Mouse (Mus musculus): ENCODE measurements around the gene Ivl. TPM values are rescaled to one million over a fixed set of nuclear protein-coding genes. Genes with fewer than 3 reads are reported as not detected.

The Ivl gene
- polyA plus RNA-seq (2015; fragmentation: Nextera tagmentation; extraction: Ambion mirVana): 0.64 and 1.4 TPM in 2 replicates

DNA sequence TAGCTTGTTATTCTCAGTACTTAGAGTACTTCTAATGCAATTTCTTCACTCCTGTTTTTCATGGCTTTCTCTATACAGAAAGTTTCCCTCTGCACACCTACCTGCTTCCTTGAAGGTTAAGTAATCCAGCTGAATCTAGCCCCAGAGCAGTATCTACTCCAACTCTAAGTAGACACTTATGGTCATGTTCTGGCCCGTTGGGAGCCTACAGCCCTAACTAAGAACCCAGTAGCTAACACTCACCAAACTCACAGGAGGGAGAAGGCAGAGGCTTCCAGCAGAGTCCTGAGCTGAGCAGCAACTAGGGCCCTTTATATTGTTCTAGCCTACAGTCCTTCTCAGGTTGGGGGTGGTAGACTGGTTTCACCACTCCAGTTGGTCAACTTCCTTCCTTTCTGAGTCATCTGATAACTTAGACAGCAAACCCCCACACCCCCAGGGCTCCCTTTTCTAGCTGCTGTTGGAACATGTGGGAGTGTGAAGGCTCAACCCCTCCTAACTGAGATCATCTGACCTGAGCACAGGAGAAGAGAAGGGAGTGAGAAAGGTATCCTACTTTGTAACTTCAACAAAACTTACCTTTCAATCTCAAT, at the start of gene Ivl:
Gene Ivl, minus strand, starts transcription at position 287 of the 593 bp plus-strand sequence.
- H3K4me1 ChIP-seq (ENCODE audit: insufficient read depth, low read length): peaks cover 14% of the 10 kb centered on the region
- no peak for ATAC-seq (ENCODE audit: low FRiP score, low TSS enrichment)
- H3K4me2 ChIP-seq (replicated peaks; ENCODE audit: low read depth, low read length): no peak within 1 kb of the TSS
- H3K9me3 ChIP-seq (ENCODE audit: low read length): no peaks in the 10 kb centered on the region
- H3K36me3 ChIP-seq (ENCODE audit: insufficient read depth, low read length): no peaks in the 10 kb centered on the region
- WGBS: 80% methylated on average over 1 of the region's 1 CpGs
- no peaks in the 10 kb centered on the region for H3K27me3 ChIP-seq (ENCODE audit: insufficient read depth, low read length)
- H3K27ac ChIP-seq (ENCODE audit: low read length): no peak within 1 kb of the TSS; the same call in 1 of the 2 replicates
- no peak within 1 kb of the TSS for H3K9ac ChIP-seq (replicated peaks; ENCODE audit: low read length)
- H3K4me3 ChIP-seq (ENCODE audit: low read length): no peak within 1 kb of the TSS

DNA sequence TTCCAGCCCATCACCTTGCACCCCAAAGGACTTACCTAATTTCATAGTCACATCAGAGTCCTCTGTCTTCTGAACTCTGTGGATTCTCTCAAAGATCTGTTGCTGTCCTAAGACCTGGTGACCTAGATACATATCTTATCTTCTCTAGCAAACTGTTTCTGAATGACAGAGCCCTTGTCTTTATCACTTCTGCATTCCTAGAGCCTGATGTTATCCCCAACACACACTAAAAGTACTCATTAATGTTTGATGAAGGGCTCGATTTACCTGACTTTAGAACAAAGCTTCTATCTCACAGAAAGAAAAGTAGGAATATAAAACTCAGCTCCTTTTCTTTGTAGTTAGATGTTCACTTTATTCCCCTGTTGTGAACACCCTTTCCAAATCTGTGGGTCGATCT, 48.0 kb upstream of the Ivl start, which contains the start of gene Lce6a:
Gene Lce6a, minus strand, starts transcription at position 101 of the 400 bp plus-strand sequence.
- Histone ChIP-seq H3K4me3 (ENCODE audit: low read length) (no peak within 1 kb of the TSS), H3K9me3 (ENCODE audit: low read length) (no peaks in the 10 kb centered on the region), H3K4me2 (replicated peaks; ENCODE audit: low read depth, low read length) (no peak within 1 kb of the TSS), H3K27me3 (ENCODE audit: insufficient read depth, low read length) (no peaks in the 10 kb centered on the region), H3K36me3 (ENCODE audit: insufficient read depth, low read length) (no peaks in the 10 kb centered on the region), H3K9ac (replicated peaks; ENCODE audit: low read length) (no peak within 1 kb of the TSS), H3K27ac (ENCODE audit: low read length) (no peak within 1 kb of the TSS), H3K4me1 (ENCODE audit: insufficient read depth, low read length) (no peaks in the 10 kb centered on the region)
- ATAC-seq (ENCODE audit: low FRiP score, low TSS enrichment): no peak
- WGBS: 77% methylated on average over 2 of the region's 2 CpGs

- Histone ChIP-seq H3K9ac (replicated peaks; ENCODE audit: low read length) (no peak overlapping the region), H3K4me2 (replicated peaks; ENCODE audit: low read depth, low read length) (no peak overlapping the region), H3K27me3 (ENCODE audit: insufficient read depth, low read length) (no peaks in the 10 kb centered on the region), H3K4me3 (ENCODE audit: low read length) (no peak overlapping the region), H3K4me1 (ENCODE audit: insufficient read depth, low read length) (no peaks in the 10 kb centered on the region), H3K27ac (ENCODE audit: low read length) (no peak overlapping the region), H3K36me3 (ENCODE audit: insufficient read depth, low read length) (no peaks in the 10 kb centered on the region), H3K9me3 (ENCODE audit: low read length) (peaks cover under 1% of the 10 kb centered on the region; the same call in 1 of the 2 replicates)
- no peak for ATAC-seq (ENCODE audit: low FRiP score, low TSS enrichment)
- 61% methylated on average over 1 of the region's 1 CpGs for WGBS
Measured at GRCm38 (mm10) chr3:92609804-92610203, 36.3 kb upstream of the Ivl start.

DNA sequence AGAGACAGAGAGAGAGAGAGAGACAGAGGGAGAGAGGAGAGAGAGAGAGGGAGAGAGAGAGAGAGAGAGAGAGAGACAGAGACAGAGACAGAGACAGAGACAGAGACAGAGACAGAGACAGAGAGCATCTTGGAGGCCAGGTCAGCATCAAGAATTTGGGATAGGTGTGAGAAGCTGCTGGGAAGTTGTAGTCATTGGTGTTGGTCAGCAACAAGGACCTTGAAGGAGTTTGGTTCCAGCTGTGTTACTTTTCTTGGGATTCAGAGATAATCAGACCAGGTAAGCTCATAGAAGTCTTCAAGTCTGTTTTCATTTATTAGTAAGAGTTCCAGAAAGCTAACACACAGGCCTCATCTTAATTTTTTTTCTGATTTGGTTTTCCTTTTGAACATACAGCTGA, 33.9 kb upstream of the Ivl start, which contains the start of gene 2210017I01Rik:
Gene 2210017I01Rik, minus strand, starts transcription at position 101 of the 400 bp plus-strand sequence.
- Histone ChIP-seq H3K4me2 (replicated peaks; ENCODE audit: low read depth, low read length) (no peak within 1 kb of the TSS), H3K27ac (ENCODE audit: low read length) (no peak within 1 kb of the TSS), H3K9me3 (ENCODE audit: low read length) (peaks cover 6% of the 10 kb centered on the region; the same call in 1 of the 2 replicates), H3K4me1 (ENCODE audit: insufficient read depth, low read length) (no peaks in the 10 kb centered on the region), H3K36me3 (ENCODE audit: insufficient read depth, low read length) (no peaks in the 10 kb centered on the region), H3K4me3 (ENCODE audit: low read length) (no peak within 1 kb of the TSS), H3K27me3 (ENCODE audit: insufficient read depth, low read length) (no peaks in the 10 kb centered on the region), H3K9ac (replicated peaks; ENCODE audit: low read length) (no peak within 1 kb of the TSS)
- ATAC-seq (ENCODE audit: low FRiP score, low TSS enrichment): no peak

GRCm38 (mm10) chr3:92602169-92602568, 28.6 kb upstream of the Ivl start:
- H3K27ac ChIP-seq (ENCODE audit: low read length): no peak overlapping the region
- peaks cover 8% of the 10 kb centered on the region; the same call in 1 of the 2 replicates for H3K9me3 ChIP-seq (ENCODE audit: low read length)
- no peak overlapping the region for H3K4me2 ChIP-seq (replicated peaks; ENCODE audit: low read depth, low read length)
- no peak for ATAC-seq (ENCODE audit: low FRiP score, low TSS enrichment)
- no peaks in the 10 kb centered on the region for H3K36me3 ChIP-seq (ENCODE audit: insufficient read depth, low read length)
- no peak overlapping the region for H3K9ac ChIP-seq (replicated peaks; ENCODE audit: low read length)
- H3K4me1 ChIP-seq (ENCODE audit: insufficient read depth, low read length): no peaks in the 10 kb centered on the region
- 54% methylated on average over 1 of the region's 1 CpGs for WGBS
- no peaks in the 10 kb centered on the region for H3K27me3 ChIP-seq (ENCODE audit: insufficient read depth, low read length)
- H3K4me3 ChIP-seq (ENCODE audit: low read length): no peak overlapping the region

GRCm38 (mm10) chr3:92600456-92600855, 26.9 kb upstream of the Ivl start:
- H3K27ac ChIP-seq (ENCODE audit: low read length): no peak overlapping the region
- no peaks in the 10 kb centered on the region for H3K27me3 ChIP-seq (ENCODE audit: insufficient read depth, low read length)
- ATAC-seq (ENCODE audit: low FRiP score, low TSS enrichment): no peak
- H3K9ac ChIP-seq (replicated peaks; ENCODE audit: low read length): no peak overlapping the region
- no peak overlapping the region for H3K4me2 ChIP-seq (replicated peaks; ENCODE audit: low read depth, low read length)
- peaks cover 8% of the 10 kb centered on the region; the same call in 1 of the 2 replicates for H3K9me3 ChIP-seq (ENCODE audit: low read length)
- no peak overlapping the region for H3K4me3 ChIP-seq (ENCODE audit: low read length)
- no peaks in the 10 kb centered on the region for H3K4me1 ChIP-seq (ENCODE audit: insufficient read depth, low read length)
- H3K36me3 ChIP-seq (ENCODE audit: insufficient read depth, low read length): no peaks in the 10 kb centered on the region
- 17% methylated on average over 1 of the region's 1 CpGs for WGBS

- no peak overlapping the region for H3K27ac ChIP-seq (ENCODE audit: low read length)
- no peak overlapping the region for H3K4me3 ChIP-seq (ENCODE audit: low read length)
- no peak overlapping the region for H3K9ac ChIP-seq (replicated peaks; ENCODE audit: low read length)
- no peak overlapping the region for H3K4me2 ChIP-seq (replicated peaks; ENCODE audit: low read depth, low read length)
- no peaks in the 10 kb centered on the region for H3K4me1 ChIP-seq (ENCODE audit: insufficient read depth, low read length)
- no peak for ATAC-seq (ENCODE audit: low FRiP score, low TSS enrichment)
- no peaks in the 10 kb centered on the region for H3K27me3 ChIP-seq (ENCODE audit: insufficient read depth, low read length)
- peaks cover 8% of the 10 kb centered on the region; the same call in 1 of the 2 replicates for H3K9me3 ChIP-seq (ENCODE audit: low read length)
- no peaks in the 10 kb centered on the region for H3K36me3 ChIP-seq (ENCODE audit: insufficient read depth, low read length)
Measured at GRCm38 (mm10) chr3:92599973-92600372, 26.4 kb upstream of the Ivl start.

DNA sequence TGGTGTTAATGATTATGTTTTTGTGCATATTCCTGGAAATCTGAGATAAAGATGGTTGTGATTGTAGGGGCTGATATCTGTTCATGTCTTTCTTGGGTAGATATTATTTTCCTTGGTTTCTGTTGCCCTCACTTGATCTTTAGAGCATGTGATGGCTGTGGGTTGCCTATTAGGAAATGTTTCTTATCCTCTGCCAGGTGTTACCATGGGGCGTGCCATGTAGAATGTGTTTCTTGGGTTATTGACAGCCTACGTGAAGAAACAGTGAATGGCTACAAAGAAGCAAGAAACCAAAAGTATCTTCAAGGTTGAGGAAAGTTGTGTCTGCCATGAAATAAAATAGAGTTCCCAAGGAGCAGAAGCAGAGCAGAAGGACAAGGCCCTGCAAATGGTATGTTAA, 24.9 kb upstream of the Ivl start:
- no peaks in the 10 kb centered on the region for H3K4me1 ChIP-seq (ENCODE audit: insufficient read depth, low read length)
- no peak overlapping the region for H3K27ac ChIP-seq (ENCODE audit: low read length)
- no peaks in the 10 kb centered on the region for H3K27me3 ChIP-seq (ENCODE audit: insufficient read depth, low read length)
- no peak for ATAC-seq (ENCODE audit: low FRiP score, low TSS enrichment)
- H3K36me3 ChIP-seq (ENCODE audit: insufficient read depth, low read length): no peaks in the 10 kb centered on the region
- 81% methylated on average over 2 of the region's 2 CpGs for WGBS
- no peak overlapping the region for H3K9ac ChIP-seq (replicated peaks; ENCODE audit: low read length)
- H3K4me2 ChIP-seq (replicated peaks; ENCODE audit: low read depth, low read length): no peak overlapping the region
- H3K9me3 ChIP-seq (ENCODE audit: low read length): peaks cover 3% of the 10 kb centered on the region; the same call in 1 of the 2 replicates
- no peak overlapping the region for H3K4me3 ChIP-seq (ENCODE audit: low read length)

GRCm38 (mm10) chr3:92588858-92589257, 15.3 kb upstream of the Ivl start, which contains the start of gene Smcp:
Smcp (minus strand) TSS chr3:92588997.
- no peak within 1 kb of the TSS for H3K27ac ChIP-seq (ENCODE audit: low read length)
- WGBS: 81% methylated on average over 1 of the region's 1 CpGs
- no peak within 1 kb of the TSS for H3K4me2 ChIP-seq (replicated peaks; ENCODE audit: low read depth, low read length)
- no peaks in the 10 kb centered on the region for H3K4me1 ChIP-seq (ENCODE audit: insufficient read depth, low read length)
- H3K4me3 ChIP-seq (ENCODE audit: low read length): no peak within 1 kb of the TSS
- no peaks in the 10 kb centered on the region for H3K27me3 ChIP-seq (ENCODE audit: insufficient read depth, low read length)
- ATAC-seq (ENCODE audit: low FRiP score, low TSS enrichment): no peak
- H3K9ac ChIP-seq (replicated peaks; ENCODE audit: low read length): no peak within 1 kb of the TSS
- no peaks in the 10 kb centered on the region for H3K9me3 ChIP-seq (ENCODE audit: low read length)
- no peaks in the 10 kb centered on the region for H3K36me3 ChIP-seq (ENCODE audit: insufficient read depth, low read length)

DNA sequence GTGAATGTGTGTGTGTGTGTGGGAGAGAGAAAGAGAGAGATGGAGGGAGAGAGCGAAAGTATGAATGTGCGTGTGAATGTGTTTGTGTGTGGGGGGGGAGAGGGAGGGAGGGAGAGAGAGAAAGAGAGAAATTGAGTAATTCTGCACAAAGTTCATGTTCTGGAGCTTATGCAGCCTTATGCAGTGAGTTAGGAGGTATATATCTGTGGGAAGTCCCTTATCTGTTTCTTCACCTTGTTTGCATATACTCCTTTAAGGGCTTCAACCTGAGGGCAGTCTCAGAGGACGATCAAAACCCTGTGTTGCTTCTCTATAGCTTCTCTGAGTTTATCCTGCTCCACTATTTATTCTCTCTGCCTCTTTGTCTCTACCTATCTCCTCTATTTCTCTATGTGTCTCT, 13.7 kb upstream of the Ivl start:
- H3K27ac ChIP-seq (ENCODE audit: low read length): no peak overlapping the region
- no peak for ATAC-seq (ENCODE audit: low FRiP score, low TSS enrichment)
- H3K4me1 ChIP-seq (ENCODE audit: insufficient read depth, low read length): no peaks in the 10 kb centered on the region
- H3K9me3 ChIP-seq (ENCODE audit: low read length): no peaks in the 10 kb centered on the region
- WGBS: 80% methylated on average over 3 of the region's 3 CpGs
- H3K4me2 ChIP-seq (replicated peaks; ENCODE audit: low read depth, low read length): no peak overlapping the region
- no peak overlapping the region for H3K4me3 ChIP-seq (ENCODE audit: low read length)
- H3K27me3 ChIP-seq (ENCODE audit: insufficient read depth, low read length): no peaks in the 10 kb centered on the region
- H3K9ac ChIP-seq (replicated peaks; ENCODE audit: low read length): no peak overlapping the region
- H3K36me3 ChIP-seq (ENCODE audit: insufficient read depth, low read length): no peaks in the 10 kb centered on the region

Data from kidney, embryonic 16.5 days (tissue).